Mouse (Mus musculus): ENCODE data around the gene Nf1. TPM values are rescaled to one million over a fixed set of nuclear protein-coding genes. Genes with fewer than 3 reads are reported as not detected.

Gene Nf1
- total RNA-seq, 2 experiments from 2014 or later: 41.3 to 62.7 TPM

GRCm38 (mm10) chr11:79589317-79590075 lies 250.0 kb downstream of the Nf1 start:
- peak; percentile 18 for DNase-seq

GRCm38 (mm10) chr11:79590664-79591590 lies 251.4 kb downstream of the Nf1 start, which contains the start of gene Rab11fip4:
TSS of gene Rab11fip4 (plus strand) at chr11:79591212.
- peak; percentile 27 for DNase-seq

- no peak for DNase-seq
Measured at GRCm38 (mm10) chr11:79591591-79591975, 252.1 kb downstream of the Nf1 start.

GRCm38 (mm10) chr11:79593495-79593894 lies 254.0 kb downstream of the Nf1 start:
- DNase-seq: peak; percentile 30

- DNase-seq: no peak
Measured at GRCm38 (mm10) chr11:79610454-79610853, 271.0 kb downstream of the Nf1 start.

GRCm38 (mm10) chr11:79611011-79611666 lies 271.6 kb downstream of the Nf1 start:
- peak; percentile 16 for DNase-seq

GRCm38 (mm10) chr11:79612046-79612600 lies 272.6 kb downstream of the Nf1 start:
- DNase-seq: no peak

GRCm38 (mm10) chr11:79613084-79613483 lies 273.6 kb downstream of the Nf1 start:
- DNase-seq: no peak

GRCm38 (mm10) chr11:79613711-79614110 lies 274.2 kb downstream of the Nf1 start:
- DNase-seq: no peak

GRCm38 (mm10) chr11:79614880-79615279 lies 275.4 kb downstream of the Nf1 start:
- DNase-seq: no peak

GRCm38 (mm10) chr11:79615871-79616270 lies 276.4 kb downstream of the Nf1 start:
- DNase-seq: no peak

GRCm38 (mm10) chr11:79617991-79618390 lies 278.5 kb downstream of the Nf1 start:
- no peak for DNase-seq

- DNase-seq: no peak
Measured at GRCm38 (mm10) chr11:79623029-79623428, 283.5 kb downstream of the Nf1 start.

- peak; percentile 81 for DNase-seq
Measured at GRCm38 (mm10) chr11:79624801-79625302, 285.4 kb downstream of the Nf1 start.

- DNase-seq: no peak
Measured at GRCm38 (mm10) chr11:79628716-79629115, 289.2 kb downstream of the Nf1 start.

- DNase-seq: no peak
Measured at GRCm38 (mm10) chr11:79629752-79630374, 290.4 kb downstream of the Nf1 start.

GRCm38 (mm10) chr11:79630521-79630920 lies 291.0 kb downstream of the Nf1 start:
- no peak for DNase-seq
